Mouse (Mus musculus): Measurements from ENCODE around the gene Suco.

GRCm38 (mm10) chr1:161769329-161769728 lies 107.2 kb downstream of the Suco start:
- TF ChIP-seq CTCF (IDR thresholded peaks at IDR 0.05) (no peak), EP300 (IDR thresholded peaks at IDR 0.05) (no peak)
